Mouse (Mus musculus) spleen, adult 2 months (tissue): ENCODE measurements around the gene Zbtb12.

Experiments used
- CTCF ChIP-seq: fragments of 200-500 bp; IDR thresholded peaks from 2 replicates; pipeline ENCODE4 v1.5.1; 2011; ENCODE audit warnings: mild to moderate bottlenecking, inconsistent platforms; ENCODE audit not compliant: insufficient read depth, insufficient read length, insufficient replicate concordance; ENCODE audit errors: extremely low read depth
- POLR2A ChIP-seq: fragments of 200-500 bp; IDR thresholded peaks from 2 replicates; pipeline ENCODE4 v1.6.1; 2011; ENCODE audit warnings: low read depth, low read length, inconsistent platforms

GRCm38 (mm10) chr17:34847615-34848014 lies 31.7 kb upstream of the Zbtb12 start:
- TF ChIP-seq CTCF (no peak), POLR2A (no peak)
